Mouse (Mus musculus) kidney, embryonic 16.5 days (tissue): ENCODE measurements around the gene Hdhd5. TPM values are rescaled to one million over a fixed set of nuclear protein-coding genes. Genes with fewer than 3 reads are reported as not detected.
A peak's percentile ranks its signal among the peaks of the same experiment; 100 is the strongest.

Experiments
- ATAC-seq: fragments of 200-750 bp; cut with Nextera tagmentation; 2 replicates; pipeline ENCODE4 v1.8.0; 2017; ENCODE audit warnings: moderate TSS enrichment; ENCODE audit not compliant: low FRiP score, low TSS enrichment
- H3K27ac ChIP-seq: fragments of 300-500 bp; sonication (generic); 2 replicates; pipeline ENCODE4 v1.5.1; 2014; ENCODE audit warnings: low read length
- H3K27me3 ChIP-seq: fragments of 300-500 bp; sonication (generic); 2 replicates; pipeline ENCODE4 v1.6.1; 2014; ENCODE audit warnings: low read length, control low read depth, mixed read lengths; ENCODE audit not compliant: insufficient read depth
- H3K36me3 ChIP-seq: fragments of 300-500 bp; sonication (generic); 2 replicates; pipeline ENCODE4 v1.6.1; 2014; ENCODE audit warnings: low read length, control low read depth, mixed read lengths; ENCODE audit not compliant: insufficient read depth
- H3K4me1 ChIP-seq: fragments of 300-500 bp; sonication (generic); 2 replicates; pipeline ENCODE4 v1.6.1; 2014; ENCODE audit warnings: low read length, control low read depth, mixed read lengths; ENCODE audit not compliant: insufficient read depth
- H3K4me2 ChIP-seq: fragments of 300-500 bp; sonication (generic); replicated peaks from 2 replicates; pipeline ENCODE4 v1.6.1; 2014; ENCODE audit warnings: low read depth, low read length
- H3K4me3 ChIP-seq: fragments of 300-500 bp; sonication (generic); 2 replicates; pipeline ENCODE4 v1.5.1; 2014; ENCODE audit warnings: mild to moderate bottlenecking, low read length
- H3K9ac ChIP-seq: fragments of 300-500 bp; sonication (generic); replicated peaks from 2 replicates; pipeline ENCODE4 v1.6.1; 2014; ENCODE audit warnings: low read length
- H3K9me3 ChIP-seq: fragments of 300-500 bp; sonication (generic); 2 replicates; pipeline ENCODE4 v1.6.1; 2016; ENCODE audit warnings: low read length, control low read depth
- WGBS: fragments of 180-500 bp; shearing (Covaris S2); extraction: QIAGEN DNeasy Blood & Tissue Kit; methylation state at CpG from one replicate; pipeline ENCODE4 v1.1.7; 2014; 5-methylcytosine and 5-hydroxymethylcytosine counted together
- polyA plus RNA-seq: library from polyadenylated mRNA; unstranded; fragments of >200 nt; fragmentation: Nextera tagmentation; extraction: Ambion mirVana; gene quantifications from 2 replicates; pipeline ENCODE4 v1.2.1, GENCODE M21; 2015

The Hdhd5 gene
- polyA plus RNA-seq, 1 experiment from 2014 or later: 22.1 TPM

GRCm38 (mm10) chr6:120479302-120479701 is 51.8 kb downstream of the Hdhd5 start:
- WGBS: 80% methylated on average over 2 of the region's 2 CpGs
- no peak for ATAC-seq
- Histone ChIP-seq H3K36me3 (peaks cover 7% of the 10 kb centered on the region; the same call in 1 of the 2 replicates), H3K4me2 (no peak overlapping the region), H3K27ac (no peak overlapping the region), H3K4me1 (peaks cover 6% of the 10 kb centered on the region; the same call in 1 of the 2 replicates), H3K27me3 (no peaks in the 10 kb centered on the region), H3K9me3 (no peaks in the 10 kb centered on the region), H3K4me3 (no peak overlapping the region), H3K9ac (no peak overlapping the region)

GRCm38 (mm10) chr6:120475288-120475687 is 55.8 kb downstream of the Hdhd5 start:
- no peak overlapping the region for H3K9ac ChIP-seq
- H3K36me3 ChIP-seq: no peaks in the 10 kb centered on the region
- ATAC-seq: no peak
- no peak overlapping the region for H3K4me2 ChIP-seq
- WGBS: 65% methylated on average over 8 of the region's 8 CpGs
- H3K9me3 ChIP-seq: no peaks in the 10 kb centered on the region
- no peak overlapping the region for H3K4me3 ChIP-seq
- no peak overlapping the region for H3K27ac ChIP-seq
- no peaks in the 10 kb centered on the region for H3K27me3 ChIP-seq
- no peaks in the 10 kb centered on the region for H3K4me1 ChIP-seq

- no peak overlapping the region for H3K4me3 ChIP-seq
- H3K4me2 ChIP-seq: no peak overlapping the region
- peaks cover 3% of the 10 kb centered on the region; the same call in 1 of the 2 replicates for H3K4me1 ChIP-seq
- ATAC-seq: peak; percentile 65; the same call in 1 of the 2 replicates
- H3K27me3 ChIP-seq: no peaks in the 10 kb centered on the region
- WGBS: 50% methylated on average over 5 of the region's 5 CpGs
- no peak overlapping the region for H3K9ac ChIP-seq
- no peaks in the 10 kb centered on the region for H3K9me3 ChIP-seq
- no peaks in the 10 kb centered on the region for H3K36me3 ChIP-seq
- no peak overlapping the region for H3K27ac ChIP-seq
These were observed 57.7 kb downstream of the Hdhd5 start for GRCm38 (mm10) chr6:120473427-120473826.

- H3K4me1 ChIP-seq: peaks cover 3% of the 10 kb centered on the region; the same call in 1 of the 2 replicates
- H3K27me3 ChIP-seq: no peaks in the 10 kb centered on the region
- no peaks in the 10 kb centered on the region for H3K9me3 ChIP-seq
- H3K9ac ChIP-seq: no peak overlapping the region
- no peak overlapping the region for H3K4me3 ChIP-seq
- no peak for ATAC-seq
- no peak overlapping the region for H3K27ac ChIP-seq
- 31% methylated on average over 8 of the region's 8 CpGs for WGBS
- H3K36me3 ChIP-seq: no peaks in the 10 kb centered on the region
- H3K4me2 ChIP-seq: no peak overlapping the region
These were observed 58.5 kb downstream of the Hdhd5 start for GRCm38 (mm10) chr6:120472455-120473140.

GRCm38 (mm10) chr6:120471991-120472441 is 59.1 kb downstream of the Hdhd5 start:
- H3K9me3 ChIP-seq: no peaks in the 10 kb centered on the region
- H3K36me3 ChIP-seq: no peaks in the 10 kb centered on the region
- H3K4me1 ChIP-seq: peaks cover 3% of the 10 kb centered on the region; the same call in 1 of the 2 replicates
- no peak for ATAC-seq
- H3K4me3 ChIP-seq: no peak overlapping the region
- WGBS: 27% methylated on average over 5 of the region's 5 CpGs
- H3K27ac ChIP-seq: no peak overlapping the region
- H3K9ac ChIP-seq: no peak overlapping the region
- H3K27me3 ChIP-seq: no peaks in the 10 kb centered on the region
- H3K4me2 ChIP-seq: no peak overlapping the region

- H3K27me3 ChIP-seq: 0 out of 2 replicates have a peak, but pooled peaks cover under 1% of the 10 kb centered on the region
- WGBS: 86% methylated on average over 1 of the region's 1 CpGs
- H3K27ac ChIP-seq: no peak overlapping the region
- no peaks in the 10 kb centered on the region for H3K9me3 ChIP-seq
- no peaks in the 10 kb centered on the region for H3K36me3 ChIP-seq
- H3K4me2 ChIP-seq: no peak overlapping the region
- H3K4me3 ChIP-seq: no peak overlapping the region
- no peak overlapping the region for H3K9ac ChIP-seq
- H3K4me1 ChIP-seq: peaks cover 3% of the 10 kb centered on the region; the same call in 1 of the 2 replicates
- ATAC-seq: no peak
These were observed 60.5 kb downstream of the Hdhd5 start for GRCm38 (mm10) chr6:120470666-120471065.

GRCm38 (mm10) chr6:120469770-120470169 is 61.3 kb downstream of the Hdhd5 start:
- peaks cover 6% of the 10 kb centered on the region; the same call in 1 of the 2 replicates for H3K27me3 ChIP-seq
- no peaks in the 10 kb centered on the region for H3K9me3 ChIP-seq
- no peak overlapping the region for H3K4me3 ChIP-seq
- no peak overlapping the region for H3K9ac ChIP-seq
- no peak for ATAC-seq
- H3K27ac ChIP-seq: no peak overlapping the region
- H3K4me2 ChIP-seq: no peak overlapping the region
- H3K36me3 ChIP-seq: no peaks in the 10 kb centered on the region
- peaks cover 3% of the 10 kb centered on the region; the same call in 1 of the 2 replicates for H3K4me1 ChIP-seq

- Histone ChIP-seq H3K9me3 (no peaks in the 10 kb centered on the region), H3K4me2 (no peak overlapping the region), H3K9ac (no peak overlapping the region), H3K36me3 (no peaks in the 10 kb centered on the region), H3K4me1 (peaks cover 3% of the 10 kb centered on the region; the same call in 1 of the 2 replicates), H3K4me3 (no peak overlapping the region), H3K27me3 (peaks cover 10% of the 10 kb centered on the region), H3K27ac (no peak overlapping the region)
- no peak for ATAC-seq
- 73% methylated on average over 3 of the region's 3 CpGs for WGBS
These were observed 61.9 kb downstream of the Hdhd5 start for GRCm38 (mm10) chr6:120469268-120469667.

- no peak for ATAC-seq
- H3K27me3 ChIP-seq: peaks cover 20% of the 10 kb centered on the region
- H3K9me3 ChIP-seq: no peaks in the 10 kb centered on the region
- no peaks in the 10 kb centered on the region for H3K36me3 ChIP-seq
- no peak overlapping the region for H3K27ac ChIP-seq
- H3K4me2 ChIP-seq: no peak overlapping the region
- H3K4me3 ChIP-seq: no peak overlapping the region
- peaks cover 13% of the 10 kb centered on the region for H3K4me1 ChIP-seq
- no peak overlapping the region for H3K9ac ChIP-seq
- WGBS: 90% methylated on average over 4 of the region's 4 CpGs
These were observed 62.9 kb downstream of the Hdhd5 start for GRCm38 (mm10) chr6:120468259-120468658.

- peaks cover 25% of the 10 kb centered on the region for H3K27me3 ChIP-seq
- 75% methylated on average over 10 of the region's 10 CpGs for WGBS
- H3K36me3 ChIP-seq: no peaks in the 10 kb centered on the region
- H3K9ac ChIP-seq: no peak overlapping the region
- H3K4me3 ChIP-seq: no peak overlapping the region
- peaks cover 13% of the 10 kb centered on the region for H3K4me1 ChIP-seq
- H3K27ac ChIP-seq: no peak overlapping the region
- 0 out of 2 replicates have a peak, but pooled peaks have one; percentile 19 for ATAC-seq
- H3K4me2 ChIP-seq: no peak overlapping the region
- H3K9me3 ChIP-seq: no peaks in the 10 kb centered on the region
These were observed 64.3 kb downstream of the Hdhd5 start for GRCm38 (mm10) chr6:120466609-120467329.
